Mouse (Mus musculus) kidney, postnatal 0 days (tissue): ENCODE results near the gene Nrsn1. TPM values are rescaled to one million over a fixed set of nuclear protein-coding genes. Genes with fewer than 3 reads are reported as not detected.
A peak's percentile ranks its signal among the peaks of the same experiment; 100 is the strongest.

Source experiments
- ATAC-seq: fragments of 200-750 bp; cut with Nextera tagmentation; replicated peaks from 2 replicates; pipeline ENCODE4 v1.8.0; 2017; ENCODE audit warnings: low read depth, moderate number of reproducible peaks, moderate TSS enrichment, moderate library complexity; ENCODE audit not compliant: low FRiP score
- DNase-seq: peaks from one replicate; pipeline ENCODE4 v3.0.0-alpha.2; 2016; ENCODE audit warnings: low spot score
- H3K27ac ChIP-seq: fragments of 300-500 bp; sonication (generic); 2 replicates; pipeline ENCODE4 v1.5.1; 2014; ENCODE audit warnings: mild to moderate bottlenecking
- H3K27me3 ChIP-seq: fragments of 300-500 bp; sonication (generic); 2 replicates; pipeline ENCODE4 v1.6.1; 2014; ENCODE audit warnings: low read length, mixed read lengths; ENCODE audit not compliant: insufficient read depth
- H3K36me3 ChIP-seq: fragments of 300-500 bp; sonication (generic); 2 replicates; pipeline ENCODE4 v1.6.1; 2014; ENCODE audit warnings: low read length, mixed read lengths; ENCODE audit not compliant: insufficient read depth
- H3K4me1 ChIP-seq: fragments of 300-500 bp; sonication (generic); replicated peaks from 2 replicates; pipeline ENCODE4 v1.6.1; 2014; ENCODE audit warnings: antibody characterized with exemption, low read length, mixed read lengths; ENCODE audit not compliant: insufficient read depth
- H3K4me2 ChIP-seq: fragments of 300-500 bp; sonication (generic); 2 replicates; pipeline ENCODE4 v1.6.1; 2014; ENCODE audit warnings: mild to moderate bottlenecking, low read length, moderate library complexity, mixed read lengths
- H3K4me3 ChIP-seq: fragments of 300-500 bp; sonication (generic); replicated peaks from 2 replicates; pipeline ENCODE4 v1.5.1; 2014; ENCODE audit warnings: low read depth, low read length
- H3K9ac ChIP-seq: fragments of 300-500 bp; sonication (generic); 2 replicates; pipeline ENCODE4 v1.6.1; 2014; ENCODE audit warnings: low read depth, low read length
- H3K9me3 ChIP-seq: fragments of 300-500 bp; sonication (generic); replicated peaks from 2 replicates; pipeline ENCODE4 v1.6.1; 2016; ENCODE audit warnings: low read length, inconsistent platforms, mixed read lengths
- CTCF ChIP-seq: IDR thresholded peaks from 2 replicates; pipeline ENCODE4 v1.5.1; 2016; ENCODE audit warnings: antibody characterized with exemption, low read depth, mild to moderate bottlenecking, moderate library complexity
- WGBS: fragments of 180-500 bp; shearing (Covaris S2); extraction: QIAGEN DNeasy Blood & Tissue Kit; methylation state at CpG from one replicate; pipeline ENCODE4 v1.1.7; 2014; 5-methylcytosine and 5-hydroxymethylcytosine counted together
- polyA plus RNA-seq: library from polyadenylated mRNA; unstranded; fragments of >200 nt; fragmentation: Nextera tagmentation; extraction: Ambion mirVana; gene quantifications from 2 replicates; pipeline ENCODE4 v1.2.1, GENCODE M21; 2015

The Nrsn1 gene
- polyA plus RNA-seq, 1 experiment from 2014 or later: 0.25 TPM

DNA sequence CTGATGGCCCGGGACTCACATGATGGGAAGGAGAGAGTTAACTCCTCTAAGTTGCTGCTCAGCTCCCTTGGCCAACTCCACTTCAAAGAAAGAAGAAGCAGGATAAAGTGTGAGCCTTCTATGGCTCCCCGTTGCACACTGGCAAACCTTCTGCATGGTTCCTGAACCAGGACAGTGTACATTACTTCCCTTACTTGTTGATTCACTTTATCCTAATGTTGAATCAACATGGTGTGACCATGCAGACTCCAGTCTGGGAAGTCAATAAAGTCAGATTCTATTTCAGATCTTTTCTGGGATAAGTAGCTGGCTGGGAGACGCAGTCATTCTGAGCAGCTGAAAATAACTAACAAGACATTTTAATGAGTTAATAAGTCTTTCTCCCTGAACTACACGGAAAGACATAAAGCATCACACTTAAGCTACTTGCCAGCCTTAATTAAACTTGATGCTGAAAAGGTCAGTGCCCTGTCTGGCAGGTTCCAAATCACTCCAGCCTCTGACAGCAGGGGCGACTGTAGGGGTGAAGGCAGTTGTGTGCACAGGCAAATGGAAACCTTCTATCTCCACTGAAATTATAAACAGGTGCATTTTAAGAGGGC lies 50.0 kb downstream of the Nrsn1 start:
- H3K36me3 ChIP-seq: no peaks in the 10 kb centered on the region
- DNase-seq (peak; percentile 86), ATAC-seq (peak; percentile 82)
- WGBS: 14% methylated on average over 5 of the region's 5 CpGs
- H3K9me3 ChIP-seq: no peaks in the 10 kb centered on the region
- no peak overlapping the region for H3K4me3 ChIP-seq
- H3K27ac ChIP-seq: no peak overlapping the region
- TF ChIP-seq CTCF: no peak
- H3K27me3 ChIP-seq: no peaks in the 10 kb centered on the region
- no peak overlapping the region for H3K4me2 ChIP-seq
- no peak overlapping the region for H3K9ac ChIP-seq
- no peaks in the 10 kb centered on the region; the same call in 1 of the 2 replicates for H3K4me1 ChIP-seq

DNA sequence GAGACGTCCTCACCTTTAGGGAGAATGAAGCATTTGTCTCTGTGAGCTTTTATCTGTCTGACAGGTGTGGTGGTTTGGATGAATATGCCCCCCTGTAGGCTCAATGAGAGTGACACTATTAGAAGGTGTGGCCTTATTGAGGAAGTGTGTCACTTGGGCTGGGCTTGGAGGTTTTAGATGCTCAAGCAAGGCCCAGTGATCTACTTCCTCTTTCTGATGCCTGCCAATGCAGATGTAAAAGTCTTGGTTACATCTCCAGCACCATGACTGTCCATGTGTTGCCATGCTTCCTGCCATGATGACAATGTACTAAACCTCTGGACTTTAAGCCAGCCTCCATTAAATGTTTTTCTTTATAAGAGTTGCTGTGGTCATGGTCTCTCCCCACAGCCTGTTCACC lies 51.9 kb downstream of the Nrsn1 start:
- WGBS: 88% methylated on average over 1 of the region's 1 CpGs
- DNase-seq (no peak), ATAC-seq (no peak)
- no peak overlapping the region for H3K27ac ChIP-seq
- H3K27me3 ChIP-seq: no peaks in the 10 kb centered on the region
- H3K9me3 ChIP-seq: no peaks in the 10 kb centered on the region
- H3K4me3 ChIP-seq: no peak overlapping the region
- H3K4me2 ChIP-seq: no peak overlapping the region
- no peaks in the 10 kb centered on the region; the same call in 1 of the 2 replicates for H3K4me1 ChIP-seq
- no peaks in the 10 kb centered on the region for H3K36me3 ChIP-seq
- no peak overlapping the region for H3K9ac ChIP-seq
- no peak for TF ChIP-seq CTCF

DNA sequence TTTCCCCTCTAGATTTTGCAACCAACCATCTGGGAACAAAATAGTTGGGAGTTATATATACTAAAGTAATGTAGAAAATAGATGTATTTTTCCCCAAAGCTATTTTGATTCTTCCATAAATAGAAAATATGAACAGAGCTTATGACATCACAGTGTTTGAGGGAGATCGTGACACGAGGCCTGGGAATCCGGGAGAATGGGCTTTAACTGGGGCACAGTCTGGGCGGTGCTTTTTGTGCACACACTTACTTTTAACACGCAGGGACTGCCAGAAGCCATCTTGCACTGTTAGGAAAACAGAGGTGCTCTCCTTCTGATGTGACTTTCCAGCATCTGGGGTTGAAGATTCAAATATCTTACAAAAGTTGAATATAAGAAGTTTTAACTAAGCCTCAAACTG lies 63.4 kb downstream of the Nrsn1 start:
- H3K4me2 ChIP-seq: no peak overlapping the region
- WGBS: 82% methylated on average over 5 of the region's 5 CpGs
- TF ChIP-seq CTCF: no peak
- no peaks in the 10 kb centered on the region for H3K9me3 ChIP-seq
- H3K4me3 ChIP-seq: no peak overlapping the region
- H3K9ac ChIP-seq: no peak overlapping the region
- H3K27me3 ChIP-seq: no peaks in the 10 kb centered on the region
- no peaks in the 10 kb centered on the region for H3K4me1 ChIP-seq
- H3K36me3 ChIP-seq: 0 out of 2 replicates have a peak, but pooled peaks cover 5% of the 10 kb centered on the region
- ATAC-seq (no peak), DNase-seq (no peak)
- H3K27ac ChIP-seq: no peak overlapping the region

Other genes with a start within 250 kb of the Nrsn1 start
- 73.7 and 88.5 TPM in 2 replicates for gene Dcdc2a, start 214.5 kb downstream of the Nrsn1 start, polyA plus RNA-seq